Mouse (Mus musculus) limb, embryonic 15.5 days (tissue): Measurements from ENCODE around the gene Mnx1. TPM values are rescaled to one million over a fixed set of nuclear protein-coding genes. Genes with fewer than 3 reads are reported as not detected.
A peak's percentile ranks its signal among the peaks of the same experiment; 100 is the strongest.

Experiments used
- ATAC-seq: fragments of 200-750 bp; cut with Nextera tagmentation; 2 replicates; pipeline ENCODE4 v1.8.0; 2017; ENCODE audit warnings: low read depth, moderate TSS enrichment; ENCODE audit not compliant: insufficient number of reproducible peaks, low FRiP score, low TSS enrichment
- H3K27ac ChIP-seq: fragments of 300-500 bp; sonication (generic); 2 replicates; pipeline ENCODE4 v1.5.1; 2015; ENCODE audit warnings: moderate library complexity, mild to moderate bottlenecking, inconsistent platforms
- H3K27me3 ChIP-seq: fragments of 300-500 bp; sonication (generic); 2 replicates; pipeline ENCODE4 v1.6.1; 2015; ENCODE audit warnings: inconsistent platforms
- H3K36me3 ChIP-seq: fragments of 300-500 bp; sonication (generic); 2 replicates; pipeline ENCODE4 v1.6.1; 2015; ENCODE audit warnings: inconsistent platforms
- H3K4me1 ChIP-seq: fragments of 300-500 bp; sonication (generic); 2 replicates; pipeline ENCODE4 v1.6.1; 2015; ENCODE audit warnings: inconsistent platforms
- H3K4me2 ChIP-seq: fragments of 300-500 bp; sonication (generic); 2 replicates; pipeline ENCODE4 v1.6.1; 2015; ENCODE audit warnings: mild to moderate bottlenecking, inconsistent platforms
- H3K4me3 ChIP-seq: fragments of 300-500 bp; sonication (generic); 2 replicates; pipeline ENCODE4 v1.5.1; 2015; ENCODE audit warnings: mild to moderate bottlenecking, inconsistent platforms
- H3K9ac ChIP-seq: fragments of 300-500 bp; sonication (generic); 2 replicates; pipeline ENCODE4 v1.6.1; 2015; ENCODE audit warnings: inconsistent platforms
- H3K9me3 ChIP-seq: fragments of 300-500 bp; sonication (generic); 2 replicates; pipeline ENCODE4 v1.6.1; 2016; ENCODE audit warnings: inconsistent platforms
- WGBS: fragments of 180-500 bp; shearing (Covaris S2); methylation state at CpG from one replicate; pipeline ENCODE4 v1.1.7; 2015; 5-methylcytosine and 5-hydroxymethylcytosine counted together
- polyA plus RNA-seq: library from polyadenylated mRNA; unstranded; fragments of >200 nt; fragmentation: Nextera tagmentation; extraction: Ambion mirVana; gene quantifications from 2 replicates; pipeline ENCODE4 v1.2.1, GENCODE M21; 2015

Mnx1 gene
- polyA plus RNA-seq, 1 experiment from 2014 or later = not detected

- Histone ChIP-seq H3K9me3 (no peaks in the 10 kb centered on the region), H3K27ac (no peak overlapping the region), H3K4me1 (peaks cover 33% of the 10 kb centered on the region), H3K9ac (no peak overlapping the region), H3K4me3 (no peak overlapping the region), H3K4me2 (no peak overlapping the region), H3K27me3 (peaks cover 100% of the 10 kb centered on the region), H3K36me3 (no peaks in the 10 kb centered on the region)
- ATAC-seq = no peak
- 5% methylated on average over 5 of the region's 5 CpGs for WGBS
Observed at GRCm38 (mm10) chr5:29475556-29475955, 2.7 kb downstream of the Mnx1 start.

DNA sequence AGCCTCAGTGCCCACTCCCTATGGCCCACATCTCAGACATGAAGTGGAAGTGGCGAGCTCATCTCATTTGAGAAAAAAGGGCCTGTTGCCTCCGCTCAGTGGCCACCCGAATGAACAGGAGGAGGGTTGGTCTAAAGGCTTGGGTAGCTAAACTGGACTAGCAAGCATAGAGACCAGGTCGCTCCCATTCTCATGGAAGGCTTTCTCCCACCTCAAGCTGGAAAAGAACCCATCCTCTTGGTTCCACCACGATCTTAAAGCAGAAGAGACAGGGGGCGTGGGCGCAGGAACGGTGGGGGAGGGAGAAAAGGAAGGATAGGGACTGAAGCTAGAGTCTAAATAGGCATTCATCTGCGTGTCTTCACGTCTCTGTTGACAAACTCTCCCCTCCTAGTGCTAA, 3.2 kb downstream of the Mnx1 start:
- Histone ChIP-seq H3K4me1 (peaks cover 33% of the 10 kb centered on the region), H3K36me3 (no peaks in the 10 kb centered on the region), H3K9ac (no peak overlapping the region), H3K9me3 (no peaks in the 10 kb centered on the region), H3K4me2 (no peak overlapping the region), H3K27ac (no peak overlapping the region), H3K4me3 (no peak overlapping the region), H3K27me3 (peaks cover 100% of the 10 kb centered on the region)
- no peak for ATAC-seq
- 8% methylated on average over 10 of the region's 10 CpGs for WGBS

GRCm38 (mm10) chr5:29474246-29474960, 3.9 kb downstream of the Mnx1 start:
- peaks cover 100% of the 10 kb centered on the region for H3K27me3 ChIP-seq
- H3K4me3 ChIP-seq = no peak overlapping the region
- no peak overlapping the region for H3K9ac ChIP-seq
- no peak for ATAC-seq
- H3K4me2 ChIP-seq = no peak overlapping the region
- WGBS = 5% methylated on average over 35 of the region's 35 CpGs
- H3K4me1 ChIP-seq = peaks cover 33% of the 10 kb centered on the region
- no peak overlapping the region for H3K27ac ChIP-seq
- no peaks in the 10 kb centered on the region for H3K9me3 ChIP-seq
- no peaks in the 10 kb centered on the region for H3K36me3 ChIP-seq

DNA sequence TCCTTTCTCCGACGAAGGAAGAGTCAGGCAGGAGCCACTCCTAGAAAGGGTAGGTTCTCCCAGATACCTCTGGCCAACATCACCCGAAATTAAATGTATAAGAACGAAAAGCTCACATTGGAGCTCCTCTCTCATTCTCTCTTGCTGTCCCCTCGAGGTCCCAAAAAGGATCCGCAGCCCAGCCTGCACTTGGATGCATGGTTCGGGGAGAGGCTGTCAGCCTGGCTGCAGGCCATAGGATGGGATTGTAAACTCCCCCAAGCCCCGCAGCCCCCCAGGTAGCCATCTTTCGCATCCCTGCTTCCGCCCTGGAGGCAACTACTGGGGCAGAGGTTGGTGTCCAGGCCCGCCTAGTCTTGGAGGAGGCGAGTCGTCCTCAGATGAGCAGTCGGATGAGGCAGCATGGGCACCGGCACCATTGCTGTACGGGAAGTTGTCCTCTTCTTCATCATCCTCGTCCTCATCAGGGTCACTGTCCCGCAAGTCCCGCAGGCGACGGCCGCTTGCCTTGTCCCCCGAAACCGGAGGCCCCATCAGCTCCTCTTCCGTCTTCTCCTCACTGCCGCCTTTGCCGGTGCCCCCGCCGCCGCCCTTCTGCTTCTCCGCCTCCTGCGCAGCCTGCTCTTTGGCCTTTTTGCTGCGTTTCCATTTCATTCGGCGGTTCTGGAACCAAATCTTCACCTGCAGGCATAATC, 4.6 kb downstream of the Mnx1 start:
- Histone ChIP-seq H3K4me3 (no peak overlapping the region), H3K36me3 (no peaks in the 10 kb centered on the region), H3K27me3 (peaks cover 100% of the 10 kb centered on the region), H3K27ac (no peak overlapping the region), H3K9me3 (no peaks in the 10 kb centered on the region), H3K4me2 (no peak overlapping the region), H3K9ac (no peak overlapping the region), H3K4me1 (peaks cover 27% of the 10 kb centered on the region)
- ATAC-seq = no peak
- 2% methylated on average over 35 of the region's 35 CpGs for WGBS

DNA sequence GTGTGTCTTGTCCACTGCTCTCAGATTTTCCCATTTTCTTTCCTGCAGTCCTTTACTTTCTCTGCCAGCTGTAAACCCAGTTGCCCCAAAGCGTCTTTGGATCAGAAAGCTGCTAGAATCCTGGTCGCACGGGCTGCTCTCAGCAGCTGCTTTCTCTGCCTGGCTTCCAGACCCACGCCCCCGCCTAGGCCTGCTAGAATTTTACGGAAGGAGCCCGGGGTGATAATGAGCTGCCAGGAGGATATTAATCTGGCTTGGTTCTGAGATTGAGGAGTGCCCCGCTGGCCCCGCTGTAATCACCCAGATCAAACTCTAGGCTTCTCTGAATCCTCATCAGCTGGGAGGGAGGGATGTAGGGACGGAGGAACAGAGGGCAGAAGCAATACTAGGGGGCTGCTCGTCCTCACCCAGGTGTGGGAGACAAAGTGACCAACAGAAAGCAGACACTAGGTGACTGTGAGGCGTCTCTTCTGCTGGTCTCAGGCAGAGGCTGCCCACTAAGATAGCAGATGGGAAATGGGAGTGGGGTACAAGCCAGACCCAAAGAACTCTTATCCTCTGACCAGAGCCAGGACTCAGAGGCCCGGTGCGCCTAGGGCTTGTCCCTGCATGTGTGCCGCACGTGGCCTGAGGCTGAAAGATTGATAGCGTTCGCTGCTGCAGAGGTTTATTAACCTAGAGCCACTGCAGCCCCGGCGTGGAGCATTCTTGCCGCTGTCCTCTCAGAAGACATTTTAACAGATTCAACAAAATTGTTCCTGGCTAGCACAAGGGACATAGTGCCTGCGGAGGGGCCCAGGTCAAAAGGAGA, 6.2 kb downstream of the Mnx1 start:
- no peak overlapping the region for H3K27ac ChIP-seq
- H3K4me2 ChIP-seq = no peak overlapping the region
- H3K4me3 ChIP-seq = no peak overlapping the region
- no peak overlapping the region for H3K9ac ChIP-seq
- peaks cover 98% of the 10 kb centered on the region for H3K27me3 ChIP-seq
- WGBS = 3% methylated on average over 22 of the region's 22 CpGs
- H3K4me1 ChIP-seq = peaks cover 23% of the 10 kb centered on the region
- H3K36me3 ChIP-seq = no peaks in the 10 kb centered on the region
- H3K9me3 ChIP-seq = no peaks in the 10 kb centered on the region
- ATAC-seq = no peak

DNA sequence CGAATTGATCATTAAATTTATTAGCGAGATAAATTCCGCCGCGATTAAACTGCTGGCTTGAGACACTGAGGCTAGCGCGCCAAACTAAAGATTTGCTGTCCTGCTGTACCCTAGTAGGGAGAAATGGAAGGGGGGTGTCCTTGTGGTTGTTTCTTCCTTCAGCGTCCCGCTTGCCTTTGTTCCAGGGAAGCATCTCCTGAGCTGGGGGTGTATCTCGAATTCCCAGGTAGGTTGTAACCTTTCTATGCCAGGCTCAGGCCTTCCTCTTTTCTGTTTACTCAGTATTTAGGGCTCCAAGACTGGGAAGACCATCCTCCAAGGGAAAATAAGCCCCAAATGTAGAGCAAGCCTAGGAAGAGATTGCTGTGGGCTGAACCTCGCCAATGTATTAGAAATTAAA, 6.9 kb downstream of the Mnx1 start:
- ATAC-seq = no peak
- Histone ChIP-seq H3K4me2 (no peak overlapping the region), H3K27me3 (peaks cover 98% of the 10 kb centered on the region), H3K4me3 (no peak overlapping the region), H3K36me3 (no peaks in the 10 kb centered on the region), H3K4me1 (peaks cover 23% of the 10 kb centered on the region), H3K9me3 (no peaks in the 10 kb centered on the region), H3K9ac (no peak overlapping the region), H3K27ac (no peak overlapping the region)
- WGBS = 8% methylated on average over 11 of the region's 11 CpGs

DNA sequence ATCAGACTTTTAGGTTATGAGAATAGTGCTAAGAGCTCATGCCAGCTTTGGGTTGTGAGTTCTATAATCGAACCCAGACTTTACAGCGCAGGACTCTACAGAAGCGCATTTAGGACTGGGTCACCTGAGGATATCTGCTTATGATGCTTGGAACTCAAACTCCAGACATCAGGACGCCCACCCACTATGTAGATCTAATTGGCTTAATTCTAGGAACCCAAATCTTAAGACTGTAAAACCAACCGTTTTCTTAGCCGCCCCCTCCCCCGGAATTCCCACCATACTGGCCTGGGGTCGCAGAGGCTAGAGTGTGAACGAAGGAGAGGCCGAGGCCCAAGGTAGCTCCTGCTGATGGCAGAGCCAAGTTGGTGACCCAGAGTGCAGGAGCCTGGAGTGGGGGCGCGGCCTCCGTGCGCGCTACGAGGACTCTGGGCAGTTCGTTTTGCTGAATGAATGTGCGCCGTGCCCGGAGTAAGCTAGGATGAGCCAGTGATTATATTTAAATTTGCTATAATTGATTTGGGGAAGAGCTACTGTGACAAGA, 7.3 kb downstream of the Mnx1 start:
- no peak for ATAC-seq
- WGBS = 6% methylated on average over 20 of the region's 20 CpGs
- no peak overlapping the region for H3K4me3 ChIP-seq

GRCm38 (mm10) chr5:29470271-29470670, 8.0 kb downstream of the Mnx1 start:
- WGBS = 18% methylated on average over 5 of the region's 5 CpGs
- ATAC-seq = no peak
- H3K36me3 ChIP-seq = no peaks in the 10 kb centered on the region
- H3K27ac ChIP-seq = no peak overlapping the region
- peaks cover 97% of the 10 kb centered on the region for H3K27me3 ChIP-seq
- H3K4me3 ChIP-seq = no peak overlapping the region
- peaks cover 23% of the 10 kb centered on the region for H3K4me1 ChIP-seq
- H3K4me2 ChIP-seq = no peak overlapping the region
- no peaks in the 10 kb centered on the region for H3K9me3 ChIP-seq
- no peak overlapping the region for H3K9ac ChIP-seq

More for the DNA sequence above, 7.3 kb downstream of the Mnx1 start:
- Histone ChIP-seq H3K9ac (no peak overlapping the region), H3K27ac (no peak overlapping the region), H3K4me2 (no peak overlapping the region), H3K27me3 (peaks cover 98% of the 10 kb centered on the region), H3K36me3 (no peaks in the 10 kb centered on the region), H3K9me3 (no peaks in the 10 kb centered on the region), H3K4me1 (peaks cover 23% of the 10 kb centered on the region)

- ATAC-seq = no peak
- WGBS = 4% methylated on average over 4 of the region's 4 CpGs
- no peak overlapping the region for H3K9ac ChIP-seq
- H3K9me3 ChIP-seq = no peaks in the 10 kb centered on the region
- no peak overlapping the region for H3K4me2 ChIP-seq
- peaks cover 91% of the 10 kb centered on the region for H3K27me3 ChIP-seq
- no peak overlapping the region for H3K27ac ChIP-seq
- no peaks in the 10 kb centered on the region for H3K36me3 ChIP-seq
- no peak overlapping the region for H3K4me3 ChIP-seq
- peaks cover 23% of the 10 kb centered on the region for H3K4me1 ChIP-seq
Observed at GRCm38 (mm10) chr5:29469501-29469900, 8.8 kb downstream of the Mnx1 start.

GRCm38 (mm10) chr5:29468351-29469065, 9.8 kb downstream of the Mnx1 start:
- H3K36me3 ChIP-seq = no peaks in the 10 kb centered on the region
- peaks cover 84% of the 10 kb centered on the region for H3K27me3 ChIP-seq
- no peak for ATAC-seq
- no peak overlapping the region for H3K9ac ChIP-seq
- H3K9me3 ChIP-seq = no peaks in the 10 kb centered on the region
- peaks cover 18% of the 10 kb centered on the region for H3K4me1 ChIP-seq
- 2% methylated on average over 17 of the region's 17 CpGs for WGBS
- H3K4me3 ChIP-seq = peak overlapping the region; percentile 41
- H3K4me2 ChIP-seq = peak overlapping the region; percentile 66
- no peak overlapping the region for H3K27ac ChIP-seq
